Comparison of ENCODE assay signal across 20 mouse cellular contexts in the genomic region with DNA sequence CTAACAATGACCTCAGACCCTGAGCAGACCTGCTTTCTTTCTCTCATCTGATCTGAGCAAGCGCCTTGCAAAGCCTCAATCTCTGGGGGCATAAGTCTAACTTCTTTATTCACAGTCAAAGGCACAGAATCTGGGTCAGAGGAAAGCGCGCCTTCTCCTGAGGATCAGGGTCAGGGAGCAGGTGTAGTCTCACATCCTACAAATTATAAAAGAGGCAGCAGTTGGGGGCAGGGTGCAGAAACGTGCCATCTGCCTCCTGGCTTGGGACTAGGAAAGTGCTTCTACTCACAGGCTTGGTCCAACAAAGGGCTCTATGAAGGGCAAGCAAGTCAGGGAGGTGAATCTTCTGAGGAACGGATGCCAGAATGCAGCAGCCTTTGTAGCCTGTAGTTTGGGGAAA.
DNase-seq lines count a peak whose midpoint lies in the region; ATAC-seq and TF ChIP-seq lines count a peak whose summit lies in the region.
"Had no signal": no experiment of that assay in that cellular context is flagged by ENCODE, and none has a peak within 500 bp of the region (broad histone marks: within the 10 kb centered on the region; RNA-seq: fewer than 3 reads in every experiment).

No protein-coding gene starts in this region.

- peak overlapping the region; percentile 56; the same call in 1 of the 2 replicates for H3K27ac ChIP-seq in cerebellum, adult 2 months (ENCODE audit: insufficient read depth, low read length)
- 0 out of 2 replicates have a peak overlapping the region, but pooled peaks have one; percentile 11 for H3K27ac ChIP-seq in forebrain, embryonic 10.5 days
- H3K27ac ChIP-seq in forebrain, embryonic 16.5 days (ENCODE audit: low read length): no peak overlapping the region
- 0 out of 2 replicates have a peak overlapping the region, but pooled peaks have one; percentile 19 for H3K27ac ChIP-seq in midbrain, embryonic 13.5 days
- no peak overlapping the region for H3K27ac ChIP-seq in midbrain, embryonic 15.5 days
- H3K27ac ChIP-seq: embryonic facial prominence, embryonic 15.5 days; forebrain, embryonic 15.5 days; heart, embryonic 10.5 days; hindbrain, embryonic 12.5 days had no signal

- no peaks in the 10 kb centered on the region for H3K4me1 ChIP-seq in cerebellum, adult 2 months (ENCODE audit: control insufficient read depth, insufficient read depth, low read length)
- peaks cover 9% of the 10 kb centered on the region; the same call in 1 of the 2 replicates for H3K4me1 ChIP-seq in forebrain, embryonic 10.5 days
- no peaks in the 10 kb centered on the region for H3K4me1 ChIP-seq in forebrain, embryonic 16.5 days (replicated peaks; ENCODE audit: control insufficient read depth, insufficient read depth, low read length)
- H3K4me1 ChIP-seq in midbrain, embryonic 13.5 days (replicated peaks): peaks cover 5% of the 10 kb centered on the region; the same call in 1 of the 2 replicates
- no peaks in the 10 kb centered on the region for H3K4me1 ChIP-seq in midbrain, embryonic 15.5 days
- H3K4me1 ChIP-seq: embryonic facial prominence, embryonic 15.5 days; forebrain, embryonic 15.5 days; heart, embryonic 10.5 days had no signal

- H3K9ac ChIP-seq in forebrain, embryonic 16.5 days (replicated peaks; ENCODE audit: low read depth, low read length): no peak overlapping the region
- no peak overlapping the region for H3K9ac ChIP-seq in midbrain, embryonic 13.5 days (replicated peaks)
- no peak overlapping the region for H3K9ac ChIP-seq in midbrain, embryonic 15.5 days
- H3K9ac ChIP-seq: embryonic facial prominence, embryonic 15.5 days; forebrain, embryonic 15.5 days; hindbrain, embryonic 12.5 days had no signal

- TF ChIP-seq POLR2A in cerebellum, adult 2 months (IDR thresholded peaks at IDR 0.05; ENCODE audit: borderline replicate concordance, insufficient read depth, low read length): no peak

- peaks cover 8% of the 10 kb centered on the region; the same call in 1 of the 2 replicates for H3K9me3 ChIP-seq in forebrain, embryonic 10.5 days
- no peaks in the 10 kb centered on the region for H3K9me3 ChIP-seq in forebrain, embryonic 16.5 days (ENCODE audit: control insufficient read depth, low read length)
- H3K9me3 ChIP-seq in midbrain, embryonic 13.5 days: no peaks in the 10 kb centered on the region
- no peaks in the 10 kb centered on the region for H3K9me3 ChIP-seq in midbrain, embryonic 15.5 days
- H3K9me3 ChIP-seq: embryonic facial prominence, embryonic 15.5 days; forebrain, embryonic 15.5 days; heart, embryonic 10.5 days; hindbrain, embryonic 12.5 days had no signal

- peak in 1 of 2 experiments; percentile 29 for DNase-seq in cerebellum, adult 2 months
- no peak for DNase-seq in cerebellum, postnatal 4 days (ENCODE audit: low spot score in 2 of 2)
- no peak for DNase-seq in forebrain, embryonic 10.5 days (ENCODE audit: extremely low spot score, low spot score)
- no peak for DNase-seq in ovary, postnatal 36 days (ENCODE audit: low spot score)
- DNase-seq: adrenal gland, postnatal 10 days; embryo, embryonic 11 days; gastrocnemius, postnatal 10 days; heart, adult 18-20 months; heart, postnatal 10 days; heart, postnatal 4 days had no signal

- no peak for ATAC-seq in forebrain, embryonic 16.5 days
- no peak for ATAC-seq in midbrain, embryonic 13.5 days
- no peak for ATAC-seq in midbrain, embryonic 15.5 days (replicated peaks)
- ATAC-seq: forebrain, embryonic 15.5 days; hindbrain, embryonic 16.5 days; inflammation-experienced regulatory T-cells, adult 6 months had no signal

- no peaks in the 10 kb centered on the region for H3K27me3 ChIP-seq in cerebellum, adult 2 months (ENCODE audit: control insufficient read depth, insufficient read depth, low read length)
- H3K27me3 ChIP-seq in forebrain, embryonic 10.5 days (ENCODE audit: poor library complexity, severe bottlenecking): no peaks in the 10 kb centered on the region
- H3K27me3 ChIP-seq in forebrain, embryonic 16.5 days (replicated peaks; ENCODE audit: control insufficient read depth, insufficient read depth, low read length): no peaks in the 10 kb centered on the region
- H3K27me3 ChIP-seq in midbrain, embryonic 13.5 days: no peaks in the 10 kb centered on the region
- no peaks in the 10 kb centered on the region for H3K27me3 ChIP-seq in midbrain, embryonic 15.5 days (replicated peaks)
- H3K27me3 ChIP-seq: embryonic facial prominence, embryonic 15.5 days; forebrain, embryonic 15.5 days; hindbrain, embryonic 12.5 days had no signal

- no peaks in the 10 kb centered on the region for H3K36me3 ChIP-seq in forebrain, embryonic 10.5 days (replicated peaks)
- no peaks in the 10 kb centered on the region for H3K36me3 ChIP-seq in forebrain, embryonic 16.5 days (ENCODE audit: control insufficient read depth, insufficient read depth)
- H3K36me3 ChIP-seq in midbrain, embryonic 13.5 days: no peaks in the 10 kb centered on the region
- no peaks in the 10 kb centered on the region for H3K36me3 ChIP-seq in midbrain, embryonic 15.5 days (replicated peaks)
- H3K36me3 ChIP-seq: embryonic facial prominence, embryonic 15.5 days; forebrain, embryonic 15.5 days; heart, embryonic 10.5 days; hindbrain, embryonic 12.5 days had no signal

- no peak overlapping the region for H3K4me3 ChIP-seq in cerebellum, adult 2 months (replicated peaks; ENCODE audit: insufficient read depth, low read depth, low read length)
- no peak overlapping the region for H3K4me3 ChIP-seq in forebrain, embryonic 10.5 days
- no peak overlapping the region for H3K4me3 ChIP-seq in forebrain, embryonic 16.5 days (replicated peaks; ENCODE audit: low read length)
- no peak overlapping the region for H3K4me3 ChIP-seq in midbrain, embryonic 13.5 days (replicated peaks)
- H3K4me3 ChIP-seq in midbrain, embryonic 15.5 days: no peak overlapping the region
- H3K4me3 ChIP-seq: embryonic facial prominence, embryonic 15.5 days; erythroblast, embryonic 14.5 days; forebrain, embryonic 15.5 days; heart, embryonic 10.5 days; hindbrain, embryonic 12.5 days had no signal

- WGBS in cerebellum, adult 2 months: 37% methylated on average over 5 of the region's 5 CpGs
- 80% methylated on average over 5 of the region's 5 CpGs for WGBS in forebrain, embryonic 10.5 days
- 70% methylated on average over 5 of the region's 5 CpGs for WGBS in forebrain, embryonic 16.5 days
- WGBS in midbrain, embryonic 13.5 days: 59% methylated on average over 5 of the region's 5 CpGs
- WGBS in midbrain, embryonic 15.5 days: 67% methylated on average over 5 of the region's 5 CpGs

- no peak for TF ChIP-seq CTCF in cerebellum, adult 2 months (IDR thresholded peaks at IDR 0.05; ENCODE audit: borderline replicate concordance, insufficient read depth, low read depth, low read length)

- H3K4me2 ChIP-seq in forebrain, embryonic 16.5 days (ENCODE audit: low read length): no peak overlapping the region
- no peak overlapping the region for H3K4me2 ChIP-seq in midbrain, embryonic 13.5 days (replicated peaks)
- H3K4me2 ChIP-seq in midbrain, embryonic 15.5 days: no peak overlapping the region
- H3K4me2 ChIP-seq: embryonic facial prominence, embryonic 15.5 days; forebrain, embryonic 15.5 days; hindbrain, embryonic 12.5 days had no signal

Comparison
In these comparisons a context has a peak if more than half of its experiments do, and no peak if none do; other contexts are left out.
1. H3K27ac ChIP-seq: peak in cerebellum, adult 2 months (single experiment), forebrain, embryonic 10.5 days (single experiment) and midbrain, embryonic 13.5 days (single experiment); none in forebrain, embryonic 16.5 days (single experiment) and midbrain, embryonic 15.5 days (single experiment).